Mouse (Mus musculus) kidney, embryonic 14.5 days (tissue): ENCODE measurements around the gene Tdrd5. TPM values are rescaled to one million over a fixed set of nuclear protein-coding genes. Genes with fewer than 3 reads are reported as not detected.
A peak's percentile ranks its signal among the peaks of the same experiment; 100 is the strongest.

ENCODE experiments used
- ATAC-seq: fragments of 200-750 bp; cut with Nextera tagmentation; 2 replicates; pipeline ENCODE4 v1.8.0; 2017; ENCODE audit warnings: moderate number of reproducible peaks, mild to moderate bottlenecking, moderate TSS enrichment, moderate library complexity; ENCODE audit not compliant: low FRiP score, low TSS enrichment
- H3K27ac ChIP-seq: fragments of 300-500 bp; sonication (generic); 2 replicates; pipeline ENCODE4 v1.5.1; 2014; ENCODE audit warnings: low read depth, mild to moderate bottlenecking, low read length, moderate library complexity, mixed read lengths
- H3K27me3 ChIP-seq: fragments of 300-500 bp; sonication (generic); 2 replicates; pipeline ENCODE4 v1.6.1; 2014; ENCODE audit warnings: mild to moderate bottlenecking, low read length; ENCODE audit not compliant: control insufficient read depth, insufficient read depth
- H3K36me3 ChIP-seq: fragments of 300-500 bp; sonication (generic); 2 replicates; pipeline ENCODE4 v1.6.1; 2014; ENCODE audit warnings: low read length, mixed read lengths; ENCODE audit not compliant: control insufficient read depth, insufficient read depth
- H3K4me1 ChIP-seq: fragments of 300-500 bp; sonication (generic); 2 replicates; pipeline ENCODE4 v1.6.1; 2014; ENCODE audit warnings: low read length, mixed read lengths; ENCODE audit not compliant: control insufficient read depth, insufficient read depth
- H3K4me2 ChIP-seq: fragments of 300-500 bp; sonication (generic); replicated peaks from 2 replicates; pipeline ENCODE4 v1.6.1; 2014; ENCODE audit warnings: low read depth, mild to moderate bottlenecking, low read length
- H3K4me3 ChIP-seq: fragments of 300-500 bp; sonication (generic); 2 replicates; pipeline ENCODE4 v1.5.1; 2014; ENCODE audit warnings: mild to moderate bottlenecking, low read length
- H3K9ac ChIP-seq: fragments of 300-500 bp; sonication (generic); 2 replicates; pipeline ENCODE4 v1.6.1; 2014; ENCODE audit warnings: low read depth, mild to moderate bottlenecking, low read length, moderate library complexity
- H3K9me3 ChIP-seq: fragments of 300-500 bp; sonication (generic); 2 replicates; pipeline ENCODE4 v1.6.1; 2016; ENCODE audit warnings: low read length; ENCODE audit not compliant: control insufficient read depth
- WGBS: fragments of 180-500 bp; shearing (Covaris S2); extraction: QIAGEN DNeasy Blood & Tissue Kit; methylation state at CpG from one replicate; pipeline ENCODE4 v1.1.7; 2014; 5-methylcytosine and 5-hydroxymethylcytosine counted together
- polyA plus RNA-seq: library from polyadenylated mRNA; unstranded; fragments of >200 nt; fragmentation: Nextera tagmentation; extraction: Ambion mirVana; gene quantifications from 2 replicates; pipeline ENCODE4 v1.2.1, GENCODE M21; 2014

Gene Tdrd5
- polyA plus RNA-seq, result 0.84 and 2.7 TPM in 2 replicates

- peaks cover 45% of the 10 kb centered on the region for H3K27me3 ChIP-seq
Measured at GRCm38 (mm10) chr1:156302911-156303749, at the start of gene Tdrd5. TSS of gene Tdrd5 (minus strand) at chr1:156303664.

GRCm38 (mm10) chr1:156352466-156352865 lies 49.0 kb upstream of the Tdrd5 start:
- no peaks in the 10 kb centered on the region for H3K27me3 ChIP-seq
- H3K9me3 ChIP-seq, result no peaks in the 10 kb centered on the region

More at GRCm38 (mm10) chr1:156302911-156303749, at the start of gene Tdrd5:
- H3K9ac ChIP-seq, result peak within 1 kb of the TSS; percentile 60
- ATAC-seq, result peak; percentile 87
- no peaks in the 10 kb centered on the region for H3K4me1 ChIP-seq
- H3K36me3 ChIP-seq, result no peaks in the 10 kb centered on the region
- under 1% methylated on average over 66 of the region's 85 CpGs for WGBS
- peak within 1 kb of the TSS; percentile 98 for H3K4me2 ChIP-seq
- peak within 1 kb of the TSS; percentile 66 for H3K4me3 ChIP-seq
- peaks cover 4% of the 10 kb centered on the region; the same call in 1 of the 2 replicates for H3K9me3 ChIP-seq
- H3K27ac ChIP-seq, result no peak within 1 kb of the TSS

DNA sequence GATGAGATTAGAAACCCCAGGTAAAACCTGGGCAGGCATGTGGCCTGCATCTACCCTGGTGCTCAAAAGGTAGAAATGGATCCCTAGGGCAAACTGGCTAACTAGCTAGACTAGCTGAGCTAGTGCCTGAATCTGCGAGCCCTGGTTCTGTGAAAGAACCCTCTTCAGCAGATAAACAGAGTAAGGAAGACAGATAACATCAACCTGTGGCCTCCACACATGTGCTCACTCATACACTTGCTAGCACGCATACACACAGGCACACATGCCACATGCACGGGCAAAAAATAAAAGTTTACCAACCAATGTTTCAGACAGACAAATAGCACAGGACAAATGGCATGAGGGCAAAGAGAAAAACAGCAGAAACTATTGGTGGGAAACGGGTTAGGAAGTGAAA lies 47.0 kb upstream of the Tdrd5 start:
- ATAC-seq, result no peak
- H3K4me2 ChIP-seq, result no peak overlapping the region
- no peaks in the 10 kb centered on the region for H3K27me3 ChIP-seq
- 84% methylated on average over 4 of the region's 4 CpGs for WGBS
- H3K27ac ChIP-seq, result no peak overlapping the region
- no peak overlapping the region for H3K9ac ChIP-seq
- no peaks in the 10 kb centered on the region for H3K4me1 ChIP-seq
- no peaks in the 10 kb centered on the region for H3K9me3 ChIP-seq
- H3K4me3 ChIP-seq, result no peak overlapping the region
- no peaks in the 10 kb centered on the region for H3K36me3 ChIP-seq

More at GRCm38 (mm10) chr1:156352466-156352865, 49.0 kb upstream of the Tdrd5 start:
- Histone ChIP-seq H3K27ac (no peak overlapping the region), H3K36me3 (no peaks in the 10 kb centered on the region), H3K9ac (no peak overlapping the region), H3K4me1 (no peaks in the 10 kb centered on the region), H3K4me3 (no peak overlapping the region), H3K4me2 (no peak overlapping the region)
- 92% methylated on average over 2 of the region's 2 CpGs for WGBS
- no peak for ATAC-seq

- H3K36me3 ChIP-seq, result no peaks in the 10 kb centered on the region
- no peaks in the 10 kb centered on the region for H3K9me3 ChIP-seq
- H3K4me3 ChIP-seq, result no peak overlapping the region
- WGBS, result 89% methylated on average over 4 of the region's 4 CpGs
- H3K9ac ChIP-seq, result no peak overlapping the region
- no peaks in the 10 kb centered on the region for H3K27me3 ChIP-seq
- H3K4me1 ChIP-seq, result no peaks in the 10 kb centered on the region
- no peak overlapping the region for H3K27ac ChIP-seq
- no peak for ATAC-seq
- no peak overlapping the region for H3K4me2 ChIP-seq
Measured at GRCm38 (mm10) chr1:156349031-156349430, 45.6 kb upstream of the Tdrd5 start.

GRCm38 (mm10) chr1:156345633-156346032 lies 42.2 kb upstream of the Tdrd5 start:
- 90% methylated on average over 4 of the region's 4 CpGs for WGBS
- H3K27ac ChIP-seq, result no peak overlapping the region
- ATAC-seq, result no peak
- H3K4me1 ChIP-seq, result no peaks in the 10 kb centered on the region
- no peaks in the 10 kb centered on the region for H3K9me3 ChIP-seq
- no peak overlapping the region for H3K4me2 ChIP-seq
- no peak overlapping the region for H3K9ac ChIP-seq
- no peak overlapping the region for H3K4me3 ChIP-seq
- no peaks in the 10 kb centered on the region for H3K36me3 ChIP-seq
- H3K27me3 ChIP-seq, result no peaks in the 10 kb centered on the region

DNA sequence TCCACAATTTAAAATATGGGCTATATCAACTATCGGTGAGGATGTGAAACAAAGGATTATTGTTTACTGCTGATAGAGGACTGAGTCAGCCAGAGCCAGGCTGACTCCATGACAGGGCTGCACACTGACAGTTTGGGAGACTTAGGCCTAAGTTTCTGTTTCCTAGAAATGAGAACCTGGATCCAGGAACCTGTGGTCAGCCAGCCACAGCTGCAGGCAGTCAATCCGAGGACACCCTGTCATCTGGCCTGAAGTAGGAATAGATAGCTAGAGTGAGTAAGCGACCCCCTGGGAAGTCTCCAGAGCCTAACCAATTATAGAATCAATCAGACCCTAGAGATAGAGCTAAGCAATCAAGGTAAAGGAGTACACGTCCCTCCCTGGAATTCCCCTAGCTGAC lies 41.0 kb upstream of the Tdrd5 start:
- Histone ChIP-seq H3K27ac (no peak overlapping the region), H3K9ac (no peak overlapping the region), H3K27me3 (no peaks in the 10 kb centered on the region), H3K4me3 (no peak overlapping the region), H3K36me3 (no peaks in the 10 kb centered on the region), H3K9me3 (no peaks in the 10 kb centered on the region), H3K4me1 (no peaks in the 10 kb centered on the region), H3K4me2 (no peak overlapping the region)
- WGBS, result 70% methylated on average over 4 of the region's 4 CpGs
- ATAC-seq, result no peak

DNA sequence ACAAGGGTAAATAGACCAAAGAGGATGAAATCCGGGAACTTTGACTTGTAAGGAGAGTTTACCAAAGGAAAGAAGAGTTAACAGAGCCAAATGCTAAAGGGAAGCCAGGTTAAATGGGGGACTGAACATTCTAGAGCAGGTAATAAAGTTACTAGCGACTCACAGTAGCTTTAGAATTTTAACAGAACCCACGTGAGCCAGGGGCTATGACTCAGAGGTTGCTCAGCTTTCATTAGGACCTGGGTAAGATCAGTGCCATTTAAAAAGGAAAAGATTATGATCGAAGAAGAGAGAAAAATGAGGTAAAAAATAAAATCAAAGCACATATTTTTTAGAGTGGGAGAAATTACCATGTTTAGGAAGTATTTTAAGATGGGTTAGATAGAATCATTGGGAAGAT lies 37.4 kb upstream of the Tdrd5 start:
- no peak overlapping the region for H3K4me2 ChIP-seq
- no peak overlapping the region for H3K9ac ChIP-seq
- no peaks in the 10 kb centered on the region for H3K9me3 ChIP-seq
- no peak overlapping the region for H3K27ac ChIP-seq
- H3K4me1 ChIP-seq, result no peaks in the 10 kb centered on the region
- H3K36me3 ChIP-seq, result no peaks in the 10 kb centered on the region
- no peak overlapping the region for H3K4me3 ChIP-seq
- 71% methylated on average over 4 of the region's 4 CpGs for WGBS
- H3K27me3 ChIP-seq, result no peaks in the 10 kb centered on the region
- no peak for ATAC-seq

DNA sequence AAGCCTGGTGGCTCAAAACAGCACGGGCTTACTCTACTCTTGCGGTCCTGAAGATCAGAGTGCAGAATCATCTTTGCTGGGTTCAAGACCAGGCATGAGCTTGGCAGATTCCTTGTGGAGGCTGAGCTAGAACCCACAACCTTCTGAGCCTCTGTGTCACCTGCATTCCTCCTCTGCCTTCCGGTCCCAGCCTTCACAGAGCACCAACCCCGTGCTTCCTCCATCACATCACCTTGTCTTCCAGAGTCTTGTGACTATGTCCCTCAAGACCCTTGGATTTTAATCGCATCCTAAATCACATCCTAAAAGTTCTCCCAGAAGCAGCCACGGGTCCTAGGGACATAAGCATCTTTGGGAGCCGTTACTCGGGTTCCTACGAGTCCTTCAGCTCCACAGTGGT lies 19.7 kb upstream of the Tdrd5 start:
- Histone ChIP-seq H3K9ac (no peak overlapping the region), H3K9me3 (no peaks in the 10 kb centered on the region), H3K4me2 (no peak overlapping the region), H3K27me3 (no peaks in the 10 kb centered on the region), H3K36me3 (no peaks in the 10 kb centered on the region), H3K4me3 (no peak overlapping the region), H3K4me1 (no peaks in the 10 kb centered on the region), H3K27ac (no peak overlapping the region)
- WGBS, result 87% methylated on average over 9 of the region's 9 CpGs
- no peak for ATAC-seq

DNA sequence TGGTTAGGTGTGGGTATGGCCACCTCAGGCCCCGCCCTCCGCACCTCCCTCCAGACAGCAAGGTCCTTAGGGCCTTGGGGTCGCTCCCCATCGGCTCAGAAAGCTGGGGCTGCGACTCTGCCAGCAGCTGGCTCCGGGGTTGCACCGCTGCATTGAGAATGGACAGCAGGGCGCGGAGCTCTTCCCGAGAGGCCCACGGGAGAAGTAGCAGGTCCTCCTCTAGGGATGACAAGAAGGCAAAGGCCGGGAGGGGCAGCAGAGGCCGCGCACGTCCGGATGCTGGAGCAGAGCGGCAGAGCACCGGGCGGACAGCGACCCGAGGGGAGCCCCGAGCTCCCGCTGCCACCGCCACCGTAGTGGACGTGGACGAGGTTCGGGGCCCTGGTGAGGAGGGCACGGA lies 7.2 kb upstream of the Tdrd5 start, which contains the start of gene Nphs2:
Gene Nphs2, plus strand, starts transcription at position 98 of the 400 bp plus-strand sequence.
- Histone ChIP-seq H3K4me2 (peak within 1 kb of the TSS; percentile 44), H3K4me3 (peak within 1 kb of the TSS; percentile 20; the same call in 1 of the 2 replicates), H3K4me1 (peaks cover 6% of the 10 kb centered on the region), H3K9me3 (no peaks in the 10 kb centered on the region), H3K27me3 (peaks cover 30% of the 10 kb centered on the region), H3K9ac (no peak within 1 kb of the TSS), H3K36me3 (no peaks in the 10 kb centered on the region), H3K27ac (no peak within 1 kb of the TSS)
- 4% methylated on average over 28 of the region's 29 CpGs for WGBS
- ATAC-seq, result 0 out of 2 replicates have a peak, but pooled peaks have one; percentile 28
